Mouse (Mus musculus) lung, postnatal 10 days (tissue): ENCODE measurements around the gene Ccl27b.
"Not testable (repeated sequence)": the region's sequence is repeated elsewhere in the genome, so short reads cannot be mapped to it uniquely, and the experiment has no call there.

ENCODE experiments used
- DNase-seq: peaks from one replicate; pipeline ENCODE4 v3.0.0; 2021

Ccl27b gene

DNA sequence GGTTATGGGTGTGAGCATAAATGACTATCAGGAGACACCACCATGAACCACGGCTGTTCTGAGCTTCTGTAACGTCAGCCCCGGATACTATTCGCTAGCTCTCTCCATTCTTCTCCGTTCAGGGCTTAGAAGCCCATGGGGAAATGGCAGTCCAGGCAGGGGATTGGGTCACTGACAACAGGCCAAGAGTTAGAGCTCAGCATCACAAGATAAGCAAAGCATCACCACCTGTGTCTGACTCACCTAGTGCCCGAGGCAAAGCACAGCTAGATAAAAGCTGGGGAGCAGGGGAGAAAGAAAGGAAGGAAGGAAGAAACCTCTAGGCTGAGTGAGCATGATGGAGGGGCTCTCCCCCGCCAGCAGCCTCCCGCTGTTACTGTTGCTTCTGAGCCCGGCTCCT, at the start of gene Ccl27b:
Gene Ccl27b (plus strand): TSS at position 301 of the 400 bp plus-strand sequence.
- not testable (repeated sequence) for DNase-seq

DNA sequence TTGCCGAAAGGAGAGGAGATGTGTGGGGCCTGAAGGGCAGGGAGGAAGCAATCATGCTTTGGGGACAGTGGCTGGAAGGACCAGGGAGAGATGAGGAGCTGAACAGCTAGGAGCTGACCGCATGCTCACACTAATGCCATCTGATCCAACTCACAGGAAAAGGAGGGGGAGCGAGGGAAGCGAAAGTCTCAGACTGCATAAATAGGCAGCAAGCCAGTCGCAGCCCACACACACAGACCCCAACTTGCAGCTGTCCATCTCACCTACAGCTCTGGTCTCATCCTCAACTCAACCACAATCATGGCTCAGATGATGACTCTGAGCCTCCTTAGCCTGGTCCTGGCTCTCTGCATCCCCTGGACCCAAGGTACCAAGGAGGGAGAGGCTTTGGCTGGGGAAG, 43.2 kb upstream of the Ccl27b start, which contains the start of gene Gm10591:
Gene Gm10591 (plus strand): TSS at position 301 of the 400 bp plus-strand sequence.
- not testable (repeated sequence) for DNase-seq

DNA sequence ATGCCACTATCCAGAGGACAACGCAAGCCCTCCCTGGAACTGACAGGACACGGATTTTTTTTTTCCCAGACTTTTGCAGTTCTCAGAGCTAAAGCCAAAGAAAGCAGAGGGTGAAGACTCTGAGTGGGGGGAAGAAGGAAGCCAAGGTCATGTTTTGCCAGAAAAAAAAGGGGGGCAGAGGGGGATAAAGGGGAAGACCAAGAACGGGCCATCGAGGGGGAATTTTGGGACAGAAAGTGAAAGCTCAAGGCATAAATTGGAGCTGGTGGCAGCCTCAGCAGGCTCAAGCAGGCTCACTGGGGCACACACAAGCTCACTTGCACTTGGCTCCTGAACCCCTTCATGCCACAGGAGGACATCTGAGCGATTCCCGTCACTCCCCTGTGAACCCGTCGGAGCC, 25.6 kb upstream of the Ccl27b start, which contains the start of gene Gm2564:
Gene Gm2564 (plus strand): TSS at position 301 of the 400 bp plus-strand sequence.
- not testable (repeated sequence) for DNase-seq

DNA sequence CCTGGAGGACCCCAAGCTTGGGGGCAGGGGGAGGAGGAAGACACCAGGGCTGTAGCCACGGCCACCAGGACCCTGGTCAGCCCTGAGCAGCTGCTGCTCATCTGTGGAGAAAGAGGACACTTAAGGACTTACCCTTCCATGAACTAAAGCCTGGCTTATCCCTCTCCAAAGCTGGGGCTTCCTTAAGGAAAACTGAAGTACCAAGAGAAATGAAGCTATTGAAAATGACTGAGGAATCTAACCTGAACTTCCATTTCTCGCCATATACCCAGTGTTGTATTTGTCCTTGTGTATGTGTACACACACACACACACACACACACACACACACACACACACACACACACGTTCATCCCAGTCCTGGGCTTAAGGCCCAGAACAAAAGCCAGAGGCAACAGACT, 6.7 kb downstream of the Ccl27b start, which contains the start of gene Il11ra2:
Gene Il11ra2 (minus strand): TSS at position 101 of the 400 bp plus-strand sequence.
- not testable (repeated sequence) for DNase-seq

DNA sequence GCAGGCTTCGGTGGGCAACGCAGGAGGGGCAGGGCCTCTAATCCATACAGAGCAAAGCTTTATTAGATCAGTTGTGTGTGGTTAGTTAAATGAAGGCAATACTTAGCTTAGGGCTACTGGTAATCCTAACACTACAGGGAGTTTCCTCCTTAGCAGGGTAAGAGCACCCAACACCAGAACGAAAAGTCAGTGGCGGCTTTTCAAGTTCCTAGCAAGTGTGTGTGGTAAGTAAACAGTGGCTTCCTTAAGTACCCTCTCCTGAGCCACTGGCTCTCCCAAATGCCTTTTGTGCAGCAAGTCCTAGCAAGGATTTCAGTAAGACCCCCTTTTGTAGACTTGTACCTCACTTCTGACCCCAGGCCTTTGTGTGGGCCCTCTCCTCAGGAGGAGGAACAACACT, 20.4 kb downstream of the Ccl27b start:
- DNase-seq, result not testable (repeated sequence)

DNA sequence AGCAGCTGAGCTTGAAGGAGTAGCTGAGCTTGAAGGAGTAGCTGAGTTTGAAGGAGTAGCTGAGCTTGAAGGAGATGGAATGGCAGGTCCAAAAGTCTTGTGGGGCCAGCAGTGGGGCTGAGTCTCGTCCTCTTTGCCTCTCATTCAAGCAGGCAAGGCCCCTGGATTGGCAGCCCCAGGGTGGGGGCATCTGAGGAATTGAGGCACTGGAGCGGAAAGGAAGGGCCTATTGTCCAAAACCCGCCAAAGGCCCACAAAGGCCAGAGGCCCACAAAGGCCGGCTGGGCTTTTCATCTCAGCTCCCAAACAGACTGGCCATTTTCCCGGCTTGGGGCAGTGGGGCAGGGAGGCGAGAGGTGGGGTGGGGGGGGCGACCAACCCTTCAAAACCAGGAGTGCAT, 24.3 kb downstream of the Ccl27b start:
- not testable (repeated sequence) for DNase-seq

DNA sequence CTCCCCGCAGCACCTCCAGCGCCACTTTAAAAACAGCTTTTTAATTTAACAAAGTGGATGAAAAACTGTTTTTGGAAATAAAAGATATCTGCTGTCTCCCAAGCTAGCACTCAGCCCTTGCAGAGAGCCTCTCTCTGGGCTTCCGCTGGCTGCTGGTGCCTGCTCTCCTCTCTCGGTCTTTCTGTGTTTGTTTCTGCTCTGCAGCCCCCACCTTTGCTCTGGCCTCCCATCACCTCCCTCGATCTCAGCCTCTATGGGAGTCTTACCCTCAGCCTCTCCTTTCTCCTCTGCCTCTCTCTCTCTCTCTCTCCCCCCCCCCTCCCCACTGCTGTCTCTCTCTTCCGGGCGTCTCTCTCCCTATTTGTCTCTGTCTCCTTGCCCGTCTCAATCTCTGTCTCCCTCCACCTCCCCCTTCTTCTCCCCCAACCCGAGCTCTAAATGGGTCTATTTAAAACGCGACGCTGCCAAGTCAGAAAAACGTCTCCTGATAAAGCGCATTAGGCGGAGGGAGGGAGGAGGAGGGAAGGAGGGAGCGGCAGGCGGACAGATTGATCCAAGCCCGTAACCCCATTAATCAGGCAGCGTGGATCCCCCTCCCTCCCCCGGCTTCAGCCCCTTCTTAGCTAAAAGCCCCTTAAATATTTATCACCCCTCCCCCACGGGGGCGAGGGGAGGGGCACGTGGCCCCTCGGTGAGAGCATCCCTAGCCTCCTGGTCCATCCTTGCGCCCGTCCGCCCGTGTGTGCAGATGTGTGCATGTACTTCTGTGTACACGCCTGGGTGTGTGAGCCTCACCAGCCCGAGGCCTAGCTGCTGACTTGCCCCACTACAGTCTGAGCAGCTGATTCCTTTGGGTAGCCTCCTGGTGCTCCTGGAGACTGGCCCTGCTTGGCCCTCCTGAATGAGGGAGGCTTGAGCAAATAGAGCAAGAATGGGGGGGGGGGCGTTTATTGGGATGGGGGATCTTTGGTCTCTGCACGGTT, 25.6 kb downstream of the Ccl27b start:
- DNase-seq, result not testable (repeated sequence)

DNA sequence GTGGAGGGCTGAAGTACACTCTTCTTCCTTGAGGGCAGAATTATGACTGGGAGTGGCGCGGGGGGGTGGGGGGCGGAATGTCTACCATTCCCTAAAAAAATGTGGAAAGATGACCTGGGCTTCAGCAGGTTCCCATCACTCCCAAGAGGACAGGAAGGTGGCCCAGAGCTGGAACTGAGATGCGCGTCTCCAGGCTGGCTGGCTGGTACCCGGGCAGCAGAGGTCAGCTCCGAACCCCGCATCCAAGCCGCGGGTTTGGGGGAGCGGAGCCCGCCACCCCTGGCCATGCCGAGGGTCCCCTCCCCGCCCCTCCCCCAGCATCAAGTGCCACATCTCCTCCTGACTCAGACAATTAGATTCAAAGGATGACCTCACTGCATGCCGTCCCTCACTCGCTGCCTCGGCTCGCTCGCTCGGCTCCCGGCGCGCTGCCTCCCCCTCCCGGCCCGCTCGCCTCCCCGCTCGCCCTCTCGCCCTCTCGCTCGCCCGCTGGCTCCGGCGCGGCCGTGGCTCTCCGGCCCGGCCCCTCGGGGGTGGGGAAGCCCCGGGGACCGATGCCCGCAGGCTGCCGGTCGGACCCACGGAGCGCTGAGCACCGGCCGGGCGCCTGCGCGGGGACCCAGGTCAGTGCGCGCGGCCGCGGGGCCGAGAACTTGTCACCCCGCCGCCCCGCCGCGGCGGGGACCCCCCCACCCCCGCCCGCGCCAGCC, 26.6 kb downstream of the Ccl27b start:
- not testable (repeated sequence) for DNase-seq

DNA sequence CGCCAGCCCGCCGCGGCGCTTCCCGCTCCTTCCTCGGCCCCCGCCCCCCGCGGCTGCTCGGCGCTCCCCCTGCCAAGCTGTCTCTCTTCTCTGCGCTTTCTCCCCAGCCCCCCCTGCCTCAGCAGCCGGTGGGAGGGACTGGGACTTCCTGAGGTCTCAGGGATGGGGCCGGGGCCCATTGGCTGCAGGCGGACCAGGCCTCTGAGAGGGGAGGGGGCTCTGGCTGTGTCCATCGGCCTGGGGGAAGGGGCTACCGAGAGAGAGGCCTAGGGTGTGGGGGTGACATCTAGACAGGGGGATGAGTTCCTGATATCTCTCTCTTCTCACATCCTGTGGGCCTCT, 27.1 kb downstream of the Ccl27b start:
- not testable (repeated sequence) for DNase-seq
